9 mouse cellular contexts compared by ENCODE assay signal in genomic region chr4:131100796-131101156, GRCm38 (mm10).
DNase-seq lines count a peak whose midpoint lies in the region; ATAC-seq lines count a peak whose summit lies in the region.
"Had no signal": no experiment of that assay in that cellular context is flagged by ENCODE, and none has a peak within 500 bp of the region (broad histone marks: within the 10 kb centered on the region; RNA-seq: fewer than 3 reads in every experiment).

No protein-coding gene starts in this region.

- intact Hi-C loops in heart, postnatal 25 days (cut with DNase I) = no loop called here

- WGBS in heart, embryonic 12.5 days = 17% methylated on average over 13 of the region's 13 CpGs
- 17% methylated on average over 13 of the region's 13 CpGs for WGBS in lung, embryonic 15.5 days
- WGBS in hindbrain, embryonic 12.5 days = 12% methylated on average over 13 of the region's 13 CpGs
- WGBS in neural tube, embryonic 12.5 days = 15% methylated on average over 13 of the region's 13 CpGs

- H3K9ac ChIP-seq in heart, embryonic 12.5 days = no peak overlapping the region
- H3K9ac ChIP-seq in lung, embryonic 15.5 days = no peak overlapping the region
- no peak overlapping the region for H3K9ac ChIP-seq in hindbrain, embryonic 12.5 days
- H3K9ac ChIP-seq in neural tube, embryonic 12.5 days = no peak overlapping the region

- H3K36me3 ChIP-seq in heart, embryonic 12.5 days = no peaks in the 10 kb centered on the region
- H3K36me3 ChIP-seq in lung, embryonic 15.5 days = no peaks in the 10 kb centered on the region
- H3K36me3 ChIP-seq in hindbrain, embryonic 12.5 days = no peaks in the 10 kb centered on the region
- no peaks in the 10 kb centered on the region for H3K36me3 ChIP-seq in neural tube, embryonic 12.5 days

- peaks cover 15% of the 10 kb centered on the region for H3K27me3 ChIP-seq in heart, embryonic 12.5 days (replicated peaks)
- H3K27me3 ChIP-seq in lung, embryonic 15.5 days = no peaks in the 10 kb centered on the region
- H3K27me3 ChIP-seq in hindbrain, embryonic 12.5 days = peaks cover 13% of the 10 kb centered on the region
- no peaks in the 10 kb centered on the region for H3K27me3 ChIP-seq in neural tube, embryonic 12.5 days (replicated peaks)

- no peaks in the 10 kb centered on the region for H3K4me1 ChIP-seq in heart, embryonic 12.5 days (replicated peaks)
- no peaks in the 10 kb centered on the region for H3K4me1 ChIP-seq in lung, embryonic 15.5 days
- H3K4me1 ChIP-seq in hindbrain, embryonic 12.5 days = peaks cover 15% of the 10 kb centered on the region
- peaks cover 16% of the 10 kb centered on the region; the same call in 1 of the 2 replicates for H3K4me1 ChIP-seq in neural tube, embryonic 12.5 days

- no peak for DNase-seq in heart, postnatal 25 days (ENCODE audit: low spot score)
- DNase-seq in lung, postnatal 36 days = no peak
- DNase-seq in cerebellum, adult 11-12 months = no peak
- DNase-seq: thymus, postnatal 36 days had no signal

- no peak overlapping the region for H3K27ac ChIP-seq in heart, embryonic 12.5 days (ENCODE audit: poor library complexity, severe bottlenecking)
- no peak overlapping the region for H3K27ac ChIP-seq in lung, embryonic 15.5 days
- H3K27ac ChIP-seq in hindbrain, embryonic 12.5 days = no peak overlapping the region
- H3K27ac ChIP-seq in neural tube, embryonic 12.5 days = no peak overlapping the region

- peaks cover 6% of the 10 kb centered on the region for H3K9me3 ChIP-seq in heart, embryonic 12.5 days (replicated peaks)
- H3K9me3 ChIP-seq in lung, embryonic 15.5 days = no peaks in the 10 kb centered on the region
- H3K9me3 ChIP-seq in hindbrain, embryonic 12.5 days (replicated peaks) = no peaks in the 10 kb centered on the region
- H3K9me3 ChIP-seq in neural tube, embryonic 12.5 days = no peaks in the 10 kb centered on the region

- H3K4me3 ChIP-seq in heart, embryonic 12.5 days = peak overlapping the region; percentile 4; the same call in 1 of the 2 replicates
- no peak overlapping the region for H3K4me3 ChIP-seq in lung, embryonic 15.5 days
- no peak overlapping the region for H3K4me3 ChIP-seq in hindbrain, embryonic 12.5 days
- H3K4me3 ChIP-seq in neural tube, embryonic 12.5 days = no peak overlapping the region

- no peak for ATAC-seq in heart, embryonic 12.5 days (ENCODE audit: insufficient number of reproducible peaks, low FRiP score)
- no peak for ATAC-seq in lung, embryonic 15.5 days (ENCODE audit: borderline replicate concordance, extremely low read depth, low FRiP score, low TSS enrichment)
- ATAC-seq in hindbrain, embryonic 12.5 days (ENCODE audit: low FRiP score) = no peak
- ATAC-seq in neural tube, embryonic 12.5 days (ENCODE audit: low FRiP score, low read depth) = no peak
- no peak for ATAC-seq in CD4-positive, CD25-positive, alpha-beta regulatory T cell, adult 4 months

- H3K4me2 ChIP-seq in heart, embryonic 12.5 days = peak overlapping the region; percentile 52
- H3K4me2 ChIP-seq in lung, embryonic 15.5 days = peak overlapping the region; percentile 36
- peak overlapping the region; percentile 32 for H3K4me2 ChIP-seq in hindbrain, embryonic 12.5 days (replicated peaks)
- peak overlapping the region; percentile 45 for H3K4me2 ChIP-seq in neural tube, embryonic 12.5 days (replicated peaks)
